Mouse (Mus musculus) midbrain, postnatal 0 days (tissue): ENCODE results near the gene Crb2. TPM values are rescaled to one million over a fixed set of nuclear protein-coding genes. Genes with fewer than 3 reads are reported as not detected.

ENCODE experiments used
- ATAC-seq: fragments of 200-750 bp; cut with Nextera tagmentation; 2 replicates; pipeline ENCODE4 v1.8.0; 2017; ENCODE audit warnings: moderate number of reproducible peaks, mild to moderate bottlenecking, moderate TSS enrichment, moderate library complexity; ENCODE audit not compliant: low FRiP score
- DNase-seq: peaks from one replicate; pipeline ENCODE4 v3.0.0-alpha.2; 2015; ENCODE audit warnings: low spot score
- H3K27ac ChIP-seq: fragments of 300-500 bp; sonication (generic); 2 replicates; pipeline ENCODE4 v1.5.1; 2014; ENCODE audit warnings: low read depth, mild to moderate bottlenecking, low read length, mixed read lengths
- H3K27me3 ChIP-seq: fragments of 300-500 bp; sonication (generic); 2 replicates; pipeline ENCODE4 v1.6.1; 2014; ENCODE audit warnings: low read length, control low read depth, mixed read lengths; ENCODE audit not compliant: insufficient read depth
- H3K36me3 ChIP-seq: fragments of 300-500 bp; sonication (generic); 2 replicates; pipeline ENCODE4 v1.6.1; 2014; ENCODE audit warnings: low read length, control low read depth, mixed read lengths; ENCODE audit not compliant: insufficient read depth
- H3K4me1 ChIP-seq: fragments of 300-500 bp; sonication (generic); 2 replicates; pipeline ENCODE4 v1.6.1; 2014; ENCODE audit warnings: mild to moderate bottlenecking, control low read depth, antibody characterized with exemption, low read length, mixed read lengths; ENCODE audit not compliant: insufficient read depth
- H3K4me2 ChIP-seq: fragments of 300-500 bp; sonication (generic); 2 replicates; pipeline ENCODE4 v1.6.1; 2014; ENCODE audit warnings: low read depth, mild to moderate bottlenecking, low read length, mixed read lengths; ENCODE audit not compliant: poor library complexity, severe bottlenecking
- H3K4me3 ChIP-seq: fragments of 300-500 bp; sonication (generic); 2 replicates; pipeline ENCODE4 v1.5.1; 2014; ENCODE audit warnings: low read depth, mild to moderate bottlenecking, low read length, moderate library complexity
- H3K9ac ChIP-seq: fragments of 300-500 bp; sonication (generic); replicated peaks from 2 replicates; pipeline ENCODE4 v1.6.1; 2014; ENCODE audit warnings: mild to moderate bottlenecking, low read length, moderate library complexity, mixed read lengths; ENCODE audit not compliant: poor library complexity, severe bottlenecking
- H3K9me3 ChIP-seq: fragments of 300-500 bp; sonication (generic); 2 replicates; pipeline ENCODE4 v1.6.1; 2016; ENCODE audit warnings: low read length, control low read depth
- CTCF ChIP-seq: IDR thresholded peaks from 2 replicates; pipeline ENCODE4 v1.5.1; 2016; ENCODE audit warnings: antibody characterized with exemption, mild to moderate bottlenecking
- WGBS: fragments of 180-500 bp; shearing (Covaris S2); extraction: QIAGEN DNeasy Blood & Tissue Kit; methylation state at CpG from one replicate; pipeline ENCODE4 v1.1.7; 2014; 5-methylcytosine and 5-hydroxymethylcytosine counted together
- polyA plus RNA-seq: library from polyadenylated mRNA; unstranded; fragments of >200 nt; fragmentation: Nextera tagmentation; extraction: Ambion mirVana; gene quantifications from 2 replicates; pipeline ENCODE4 v1.2.1, GENCODE M21; 2015
- total RNA-seq: library from RNA; depleted of rRNA; stranded (reverse); fragments of >200 nt; gene quantifications from 2 replicates; pipeline ENCODE4 v1.2.3, GENCODE M21; 2014

The Crb2 gene
- total and polyA plus RNA-seq, 2 experiments from 2014 or later: 1.7 to 4.8 TPM

GRCm38 (mm10) chr2:37756220-37756930, 19.7 kb upstream of the Crb2 start:
- no peak for TF ChIP-seq CTCF
- WGBS: 71% methylated on average over 2 of the region's 2 CpGs
- H3K4me1 ChIP-seq: no peaks in the 10 kb centered on the region
- no peak overlapping the region for H3K27ac ChIP-seq
- no peak overlapping the region for H3K4me2 ChIP-seq
- no peaks in the 10 kb centered on the region for H3K27me3 ChIP-seq
- DNase-seq (peak; percentile 45), ATAC-seq (no peak)
- no peaks in the 10 kb centered on the region for H3K9me3 ChIP-seq
- H3K36me3 ChIP-seq: no peaks in the 10 kb centered on the region
- no peak overlapping the region for H3K9ac ChIP-seq
- no peak overlapping the region for H3K4me3 ChIP-seq

GRCm38 (mm10) chr2:37757016-37757415, 19.0 kb upstream of the Crb2 start:
- Histone ChIP-seq H3K27ac (no peak overlapping the region), H3K9ac (no peak overlapping the region), H3K4me3 (no peak overlapping the region), H3K4me2 (no peak overlapping the region), H3K27me3 (no peaks in the 10 kb centered on the region), H3K36me3 (no peaks in the 10 kb centered on the region), H3K4me1 (no peaks in the 10 kb centered on the region), H3K9me3 (no peaks in the 10 kb centered on the region)
- no peak for ATAC-seq
- DNase-seq: no peak
- 92% methylated on average over 5 of the region's 5 CpGs for WGBS
- no peak for TF ChIP-seq CTCF

- Histone ChIP-seq H3K4me2 (no peak overlapping the region), H3K4me1 (no peaks in the 10 kb centered on the region), H3K27me3 (no peaks in the 10 kb centered on the region), H3K4me3 (no peak overlapping the region), H3K36me3 (no peaks in the 10 kb centered on the region), H3K27ac (no peak overlapping the region), H3K9ac (0 out of 2 replicates have a peak overlapping the region, but pooled peaks have one; percentile 19), H3K9me3 (no peaks in the 10 kb centered on the region)
- no peak for TF ChIP-seq CTCF
- WGBS: 83% methylated on average over 4 of the region's 4 CpGs
- DNase-seq: no peak
- ATAC-seq: no peak
Observed at GRCm38 (mm10) chr2:37757784-37758183, 18.3 kb upstream of the Crb2 start.

- no peak for TF ChIP-seq CTCF
- Histone ChIP-seq H3K9me3 (no peaks in the 10 kb centered on the region), H3K4me2 (no peak overlapping the region), H3K9ac (0 out of 2 replicates have a peak overlapping the region, but pooled peaks have one; percentile 19), H3K36me3 (no peaks in the 10 kb centered on the region), H3K4me3 (no peak overlapping the region), H3K27ac (no peak overlapping the region), H3K4me1 (no peaks in the 10 kb centered on the region), H3K27me3 (no peaks in the 10 kb centered on the region)
- no peak for DNase-seq
- no peak; the same call in 1 of the 2 replicates for ATAC-seq
- 14% methylated on average over 21 of the region's 21 CpGs for WGBS
Observed at GRCm38 (mm10) chr2:37758343-37759015, 17.6 kb upstream of the Crb2 start.

- DNase-seq (no peak), ATAC-seq (no peak)
- H3K4me2 ChIP-seq: no peak overlapping the region
- no peaks in the 10 kb centered on the region for H3K36me3 ChIP-seq
- no peak overlapping the region for H3K9ac ChIP-seq
- no peak overlapping the region for H3K27ac ChIP-seq
- no peaks in the 10 kb centered on the region for H3K9me3 ChIP-seq
- 44% methylated on average over 6 of the region's 6 CpGs for WGBS
- H3K4me1 ChIP-seq: 0 out of 2 replicates have a peak, but pooled peaks cover 4% of the 10 kb centered on the region
- H3K4me3 ChIP-seq: no peak overlapping the region
- no peak for TF ChIP-seq CTCF
- H3K27me3 ChIP-seq: no peaks in the 10 kb centered on the region
Observed at GRCm38 (mm10) chr2:37760633-37761032, 15.4 kb upstream of the Crb2 start.

GRCm38 (mm10) chr2:37763638-37764037, 12.4 kb upstream of the Crb2 start:
- Histone ChIP-seq H3K9ac (no peak overlapping the region), H3K9me3 (no peaks in the 10 kb centered on the region), H3K27ac (no peak overlapping the region), H3K36me3 (no peaks in the 10 kb centered on the region), H3K4me2 (no peak overlapping the region), H3K27me3 (no peaks in the 10 kb centered on the region), H3K4me3 (no peak overlapping the region), H3K4me1 (peaks cover 15% of the 10 kb centered on the region)
- no peak for TF ChIP-seq CTCF
- ATAC-seq (no peak), DNase-seq (no peak)
- 14% methylated on average over 3 of the region's 3 CpGs for WGBS
